Mouse (Mus musculus): ENCODE measurements around the gene Ccsap. TPM values are rescaled to one million over a fixed set of nuclear protein-coding genes. Genes with fewer than 3 reads are reported as not detected.
"Not testable (repeated sequence)": the region's sequence is repeated elsewhere in the genome, so short reads cannot be mapped to it uniquely, and the experiment has no call there.

Ccsap gene
- polyA plus RNA-seq, 1 experiment from 2014 or later, result 6.7 TPM

DNA sequence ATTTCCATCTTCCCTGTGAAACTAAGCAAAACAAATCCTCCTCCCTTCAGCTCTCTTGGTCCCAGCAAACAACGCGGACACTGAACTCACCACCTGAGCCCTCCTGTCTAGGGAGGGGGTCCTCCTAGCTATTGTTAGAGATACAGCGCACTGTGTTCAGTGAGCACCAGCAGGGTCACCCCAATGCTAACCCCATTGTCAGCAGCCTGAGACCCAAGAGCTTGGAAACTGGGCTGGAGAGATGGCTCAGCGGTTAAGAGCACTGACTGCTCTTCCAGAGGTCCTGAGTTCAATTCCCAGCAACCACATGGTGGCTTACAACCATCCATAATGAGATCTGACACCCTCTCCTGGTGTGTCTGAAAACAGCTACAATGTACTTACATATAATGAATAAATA, 50.7 kb downstream of the Ccsap start:
- peaks cover 12% of the 10 kb centered on the region for H3K4me1 ChIP-seq (ENCODE audit: control insufficient read depth, insufficient read depth, low read length)
- 87% methylated on average over 4 of the region's 4 CpGs for WGBS

DNA sequence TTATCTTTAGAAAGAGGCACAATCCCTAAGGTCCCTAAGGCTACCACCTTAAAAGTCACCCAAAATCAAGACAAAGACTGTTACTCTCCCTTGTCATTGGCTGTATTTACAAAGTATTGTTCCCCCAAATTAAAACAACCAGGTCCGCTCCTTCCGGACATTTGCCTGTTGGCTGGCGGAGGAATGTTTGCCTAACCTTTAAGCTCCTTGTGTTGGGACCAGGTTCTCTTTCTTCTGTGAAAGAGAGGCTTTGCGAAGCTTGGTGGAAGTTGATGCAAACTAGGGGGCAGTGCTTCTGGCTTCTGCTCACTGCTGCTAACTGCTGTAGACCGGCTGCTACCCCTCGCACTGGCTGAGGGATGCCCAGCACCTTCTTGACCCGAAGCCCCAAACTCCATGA, 51.3 kb downstream of the Ccsap start:
- DNase-seq (ENCODE audit: low spot score), result no peak
- H3K4me1 ChIP-seq (ENCODE audit: control insufficient read depth, insufficient read depth, low read length), result peaks cover 12% of the 10 kb centered on the region
- no peak for ATAC-seq
- H3K36me3 ChIP-seq (ENCODE audit: control insufficient read depth, insufficient read depth, low read length), result no peaks in the 10 kb centered on the region
- H3K4me3 ChIP-seq (ENCODE audit: low read depth, low read length), result no peak overlapping the region
- no peaks in the 10 kb centered on the region for H3K27me3 ChIP-seq (replicated peaks; ENCODE audit: control insufficient read depth, insufficient read depth, low read length)
- H3K27ac ChIP-seq (ENCODE audit: low read depth, low read length), result no peak overlapping the region
- H3K9me3 ChIP-seq (replicated peaks; ENCODE audit: control insufficient read depth, low read length), result no peaks in the 10 kb centered on the region
- WGBS, result 76% methylated on average over 7 of the region's 7 CpGs
- no peak overlapping the region for H3K4me2 ChIP-seq (ENCODE audit: low read length)
- H3K9ac ChIP-seq (ENCODE audit: low read length), result no peak overlapping the region

More for the DNA sequence above, 50.7 kb downstream of the Ccsap start:
- H3K36me3 ChIP-seq (ENCODE audit: control insufficient read depth, insufficient read depth, low read length); ATAC-seq; H3K4me2 ChIP-seq (ENCODE audit: low read length); H3K9me3 ChIP-seq (replicated peaks; ENCODE audit: control insufficient read depth, low read length); H3K4me3 ChIP-seq (ENCODE audit: low read depth, low read length); H3K9ac ChIP-seq (ENCODE audit: low read length); DNase-seq (ENCODE audit: low spot score); H3K27me3 ChIP-seq (replicated peaks; ENCODE audit: control insufficient read depth, insufficient read depth, low read length); H3K27ac ChIP-seq (ENCODE audit: low read depth, low read length): not testable (repeated sequence)

DNA sequence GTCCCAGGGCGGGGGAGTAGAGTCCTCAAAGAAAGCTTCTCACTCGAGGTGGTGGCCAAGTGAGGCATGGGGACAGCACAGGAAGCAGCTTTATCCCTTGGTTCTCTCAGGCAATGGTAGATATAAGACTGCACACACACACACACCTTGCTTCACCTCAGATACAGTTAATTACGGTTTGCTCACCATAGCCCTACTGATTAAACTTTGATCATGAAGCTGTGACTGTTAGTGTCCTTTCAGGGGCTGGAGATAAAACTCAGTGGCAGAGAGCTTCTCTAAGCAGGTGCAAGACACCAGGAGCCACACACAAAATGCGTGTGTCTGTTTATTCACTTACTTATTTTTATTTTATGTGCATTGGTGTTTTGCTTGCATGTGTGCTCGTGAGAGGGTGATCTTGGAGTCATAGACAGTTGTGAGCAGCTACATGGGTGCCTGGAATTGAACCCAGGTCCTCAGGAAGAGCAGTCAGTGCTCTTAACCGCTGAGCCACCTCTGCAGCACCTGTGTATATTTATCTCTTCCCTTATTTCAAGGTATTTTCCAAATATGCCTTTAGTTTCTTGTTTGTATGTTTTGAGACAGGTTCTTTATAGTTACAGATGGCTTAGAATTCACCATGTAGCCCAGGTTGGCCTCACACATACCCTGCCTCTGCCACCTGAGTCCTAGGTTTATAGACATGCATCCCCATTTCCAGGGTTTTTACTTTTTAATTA, 52.0 kb downstream of the Ccsap start:
- no peak overlapping the region for H3K27ac ChIP-seq (ENCODE audit: low read depth, low read length)
- ATAC-seq (no peak), DNase-seq (ENCODE audit: low spot score) (no peak)
- no peaks in the 10 kb centered on the region for H3K9me3 ChIP-seq (replicated peaks; ENCODE audit: control insufficient read depth, low read length)
- 65% methylated on average over 6 of the region's 6 CpGs for WGBS
- H3K4me2 ChIP-seq (ENCODE audit: low read length), result peak overlapping the region; percentile 75; the same call in 1 of the 2 replicates
- H3K36me3 ChIP-seq (ENCODE audit: control insufficient read depth, insufficient read depth, low read length), result no peaks in the 10 kb centered on the region
- peaks cover 12% of the 10 kb centered on the region for H3K4me1 ChIP-seq (ENCODE audit: control insufficient read depth, insufficient read depth, low read length)
- H3K4me3 ChIP-seq (ENCODE audit: low read depth, low read length), result no peak overlapping the region
- H3K27me3 ChIP-seq (replicated peaks; ENCODE audit: control insufficient read depth, insufficient read depth, low read length), result no peaks in the 10 kb centered on the region
- no peak overlapping the region; the same call in 1 of the 2 replicates for H3K9ac ChIP-seq (ENCODE audit: low read length)

DNA sequence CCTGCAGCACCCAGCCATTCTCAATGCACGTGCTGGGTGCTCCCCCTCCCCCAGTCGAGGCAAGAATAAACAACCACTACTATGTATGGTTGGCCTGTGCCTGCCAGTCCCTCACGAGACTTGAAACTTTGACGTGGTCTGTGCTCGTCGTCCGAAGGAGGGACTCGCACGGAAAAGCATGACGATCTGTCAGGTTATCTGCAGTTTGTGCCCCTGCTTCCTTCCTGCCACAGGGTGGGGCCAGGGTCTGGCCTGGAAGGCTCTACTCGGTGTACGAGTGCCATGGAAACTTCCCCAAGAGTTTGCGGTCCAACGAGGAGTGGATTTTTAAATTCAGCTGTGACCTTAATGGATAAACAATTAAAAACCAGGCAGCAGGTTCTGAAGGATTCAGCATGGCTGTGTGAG, 53.0 kb downstream of the Ccsap start:
- peak overlapping the region; percentile 75 for H3K4me2 ChIP-seq (ENCODE audit: low read length)
- no peak overlapping the region for H3K27ac ChIP-seq (ENCODE audit: low read depth, low read length)
- H3K4me1 ChIP-seq (ENCODE audit: control insufficient read depth, insufficient read depth, low read length), result peaks cover 12% of the 10 kb centered on the region
- H3K4me3 ChIP-seq (ENCODE audit: low read depth, low read length), result peak overlapping the region; percentile 86
- peak overlapping the region; percentile 90 for H3K9ac ChIP-seq (ENCODE audit: low read length)
- DNase-seq (ENCODE audit: low spot score), result no peak
- no peaks in the 10 kb centered on the region for H3K36me3 ChIP-seq (ENCODE audit: control insufficient read depth, insufficient read depth, low read length)
- H3K27me3 ChIP-seq (replicated peaks; ENCODE audit: control insufficient read depth, insufficient read depth, low read length), result no peaks in the 10 kb centered on the region
- no peak for ATAC-seq
- no peaks in the 10 kb centered on the region for H3K9me3 ChIP-seq (replicated peaks; ENCODE audit: control insufficient read depth, low read length)
- WGBS, result 4% methylated on average over 14 of the region's 14 CpGs

DNA sequence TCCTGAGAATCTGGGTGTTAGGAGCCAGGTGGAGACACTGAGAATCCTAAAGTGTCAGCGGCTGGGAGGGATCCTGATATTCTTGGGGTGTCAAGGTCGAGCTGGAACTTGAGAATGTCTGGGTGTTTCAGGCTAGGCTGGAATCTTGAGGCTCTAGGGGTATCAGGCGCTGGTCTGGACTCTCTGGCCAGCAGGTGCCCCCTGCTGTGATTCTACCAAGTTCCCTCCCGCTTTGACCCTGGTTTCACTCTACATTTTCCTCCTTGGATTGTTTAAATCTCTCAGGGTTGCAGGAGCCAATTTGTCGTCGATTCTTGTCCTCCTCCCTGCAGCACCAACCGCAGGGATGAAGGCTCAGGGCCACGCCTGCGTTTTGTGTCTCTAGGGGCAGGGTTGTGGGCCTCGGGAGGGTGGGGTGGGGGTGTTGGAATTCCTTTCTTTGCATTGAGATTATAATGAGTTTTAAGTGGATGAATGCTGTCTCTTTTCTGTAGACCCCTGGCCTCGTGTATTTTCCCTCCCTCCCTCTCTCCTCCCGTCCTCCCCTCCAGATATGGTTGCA, 53.6 kb downstream of the Ccsap start:
- no peaks in the 10 kb centered on the region for H3K36me3 ChIP-seq (ENCODE audit: control insufficient read depth, insufficient read depth, low read length)
- no peaks in the 10 kb centered on the region for H3K9me3 ChIP-seq (replicated peaks; ENCODE audit: control insufficient read depth, low read length)
- under 1% methylated on average over 12 of the region's 12 CpGs for WGBS
- DNase-seq (ENCODE audit: low spot score) (no peak), ATAC-seq (0 out of 2 replicates have a peak, but pooled peaks have one; percentile 2)
- peak overlapping the region; percentile 75 for H3K4me2 ChIP-seq (ENCODE audit: low read length)
- peak overlapping the region; percentile 86 for H3K4me3 ChIP-seq (ENCODE audit: low read depth, low read length)
- H3K27me3 ChIP-seq (replicated peaks; ENCODE audit: control insufficient read depth, insufficient read depth, low read length), result no peaks in the 10 kb centered on the region
- H3K4me1 ChIP-seq (ENCODE audit: control insufficient read depth, insufficient read depth, low read length), result peaks cover 12% of the 10 kb centered on the region
- H3K9ac ChIP-seq (ENCODE audit: low read length), result peak overlapping the region; percentile 90
- peak overlapping the region; percentile 82; the same call in 1 of the 2 replicates for H3K27ac ChIP-seq (ENCODE audit: low read depth, low read length)

DNA sequence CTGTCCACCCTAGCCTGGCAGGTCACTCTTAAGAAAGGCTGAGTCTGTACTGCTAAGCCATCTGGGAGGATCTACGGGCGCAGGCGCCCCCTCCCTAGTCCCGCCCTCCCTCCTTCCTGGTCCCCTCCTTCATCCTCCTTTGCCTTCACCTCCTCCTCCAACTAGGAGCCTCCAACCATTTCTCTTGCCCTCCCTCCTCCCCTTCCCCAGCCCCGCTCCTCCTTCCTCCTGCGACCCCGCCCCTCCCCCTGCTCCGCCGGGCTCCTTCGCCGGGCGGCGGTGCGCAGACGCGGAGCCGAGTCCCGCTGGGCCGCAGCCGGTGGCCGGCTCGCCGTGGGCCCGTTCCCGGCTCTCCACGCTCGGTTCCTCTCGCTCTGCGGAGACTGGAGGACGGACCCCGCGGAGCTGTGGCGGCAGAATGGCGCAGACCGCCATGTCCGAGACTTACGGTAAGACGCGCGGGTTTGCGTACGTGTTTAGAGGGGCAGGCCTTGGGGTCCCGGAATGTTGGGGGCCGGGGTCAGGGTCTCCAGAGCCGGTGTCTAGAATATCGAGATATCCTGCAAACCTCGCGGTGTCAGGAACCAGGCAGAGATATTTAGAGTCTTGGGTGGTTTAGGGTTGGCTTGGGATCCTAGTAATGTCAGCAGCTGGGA, 54.2 kb downstream of the Ccsap start, which contains the start of gene Rab4a:
Gene Rab4a, plus strand, starts transcription at position 268 of the 656 bp plus-strand sequence.
- Histone ChIP-seq H3K9ac (ENCODE audit: low read length) (peak within 1 kb of the TSS; percentile 90), H3K9me3 (replicated peaks; ENCODE audit: control insufficient read depth, low read length) (no peaks in the 10 kb centered on the region), H3K4me2 (ENCODE audit: low read length) (peak within 1 kb of the TSS; percentile 75), H3K36me3 (ENCODE audit: control insufficient read depth, insufficient read depth, low read length) (no peaks in the 10 kb centered on the region), H3K27me3 (replicated peaks; ENCODE audit: control insufficient read depth, insufficient read depth, low read length) (no peaks in the 10 kb centered on the region), H3K27ac (ENCODE audit: low read depth, low read length) (peak within 1 kb of the TSS; percentile 82), H3K4me1 (ENCODE audit: control insufficient read depth, insufficient read depth, low read length) (peaks cover 12% of the 10 kb centered on the region), H3K4me3 (ENCODE audit: low read depth, low read length) (peak within 1 kb of the TSS; percentile 86)
- DNase-seq (ENCODE audit: low spot score), result peak; percentile 93
- peak; percentile 89 for ATAC-seq
- WGBS, result under 1% methylated on average over 45 of the region's 48 CpGs

DNA sequence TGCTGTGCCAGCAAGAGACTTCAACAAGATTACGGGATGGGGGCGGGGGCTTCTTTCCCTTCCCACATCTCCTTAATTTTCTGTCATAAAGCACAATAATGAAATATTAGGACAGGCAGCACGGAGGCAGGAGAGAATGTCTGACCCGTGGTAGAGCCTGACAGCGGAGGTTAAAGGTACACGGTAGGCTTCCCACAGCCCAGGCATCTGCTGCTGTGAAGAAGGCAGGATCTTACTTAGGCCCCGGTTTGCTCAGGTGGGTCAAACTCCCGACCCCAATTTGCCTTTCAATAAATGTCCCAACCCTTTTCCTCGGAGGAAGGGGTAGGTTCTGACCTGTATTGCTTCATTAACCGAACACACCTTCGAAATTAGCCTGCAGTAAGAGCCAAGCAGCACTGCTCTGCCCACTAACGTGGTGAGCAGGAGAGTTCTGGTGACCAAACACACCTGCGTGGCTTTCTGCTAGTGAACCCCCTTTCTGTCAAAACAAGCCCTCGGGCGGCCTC, 54.7 kb downstream of the Ccsap start:
- 12% methylated on average over 15 of the region's 15 CpGs for WGBS
- Histone ChIP-seq H3K4me2 (ENCODE audit: low read length) (peak overlapping the region; percentile 75), H3K4me1 (ENCODE audit: control insufficient read depth, insufficient read depth, low read length) (peaks cover 12% of the 10 kb centered on the region), H3K9me3 (replicated peaks; ENCODE audit: control insufficient read depth, low read length) (no peaks in the 10 kb centered on the region), H3K4me3 (ENCODE audit: low read depth, low read length) (peak overlapping the region; percentile 86), H3K27ac (ENCODE audit: low read depth, low read length) (no peak overlapping the region; the same call in 1 of the 2 replicates), H3K36me3 (ENCODE audit: control insufficient read depth, insufficient read depth, low read length) (no peaks in the 10 kb centered on the region), H3K27me3 (replicated peaks; ENCODE audit: control insufficient read depth, insufficient read depth, low read length) (no peaks in the 10 kb centered on the region), H3K9ac (ENCODE audit: low read length) (peak overlapping the region; percentile 90)
- peak; percentile 9; the same call in 1 of the 2 replicates for ATAC-seq
- DNase-seq (ENCODE audit: low spot score), result no peak

DNA sequence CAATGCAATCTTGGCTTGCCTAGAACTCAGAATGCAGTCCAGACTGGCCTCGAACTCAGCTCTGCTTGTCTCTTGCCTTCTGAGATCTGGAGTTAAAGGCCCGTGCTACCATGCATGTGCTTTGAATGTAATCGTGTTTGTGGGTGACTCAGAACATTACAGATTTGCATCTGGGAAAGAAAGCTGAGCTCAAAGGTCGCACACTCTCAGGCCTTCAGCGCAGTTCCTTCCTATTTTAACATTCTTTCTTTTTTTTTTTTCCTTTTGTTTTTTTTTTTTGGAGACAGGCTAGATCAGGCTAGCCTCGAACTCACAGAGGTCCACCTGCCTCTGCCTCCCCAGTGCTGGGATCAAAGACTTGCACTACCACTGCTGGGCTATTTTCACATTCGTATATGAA, 55.4 kb downstream of the Ccsap start:
- no peak for DNase-seq (ENCODE audit: low spot score)
- WGBS, result 91% methylated on average over 7 of the region's 7 CpGs

More for the DNA sequence above, 55.4 kb downstream of the Ccsap start:
- no peak overlapping the region for H3K4me2 ChIP-seq (ENCODE audit: low read length)
- H3K36me3 ChIP-seq (ENCODE audit: control insufficient read depth, insufficient read depth, low read length), result no peaks in the 10 kb centered on the region
- H3K9me3 ChIP-seq (replicated peaks; ENCODE audit: control insufficient read depth, low read length), result no peaks in the 10 kb centered on the region
- no peaks in the 10 kb centered on the region for H3K27me3 ChIP-seq (replicated peaks; ENCODE audit: control insufficient read depth, insufficient read depth, low read length)
- peaks cover 12% of the 10 kb centered on the region for H3K4me1 ChIP-seq (ENCODE audit: control insufficient read depth, insufficient read depth, low read length)
- H3K4me3 ChIP-seq (ENCODE audit: low read depth, low read length), result no peak overlapping the region
- no peak overlapping the region for H3K9ac ChIP-seq (ENCODE audit: low read length)
- no peak overlapping the region for H3K27ac ChIP-seq (ENCODE audit: low read depth, low read length)
- no peak for ATAC-seq

Data from forebrain, embryonic 14.5 days (tissue).